Mouse (Mus musculus): Measurements from ENCODE around the gene Olfr1513. TPM values are rescaled to one million over a fixed set of nuclear protein-coding genes. Genes with fewer than 3 reads are reported as not detected.
"Not testable (repeated sequence)": the region's sequence is repeated elsewhere in the genome, so short reads cannot be mapped to it uniquely, and the experiment has no call there.

Gene Olfr1513
- polyA plus RNA-seq, 1 experiment from 2014 or later = not detected

GRCm38 (mm10) chr14:52314808-52315150 lies 41.4 kb downstream of the Olfr1513 start:
- DNase-seq (ENCODE audit: low spot score, missing footprints) (no peak), ATAC-seq (ENCODE audit: low FRiP score) (no peak)
- Histone ChIP-seq H3K27ac (ENCODE audit: low read depth, low read length) (no peak overlapping the region), H3K36me3 (ENCODE audit: control insufficient read depth, insufficient read depth, low read length) (peaks cover 47% of the 10 kb centered on the region), H3K4me2 (peak overlapping the region; percentile 87), H3K9ac (ENCODE audit: low read length) (peak overlapping the region; percentile 78), H3K9me3 (ENCODE audit: control insufficient read depth, low read length) (peaks cover 3% of the 10 kb centered on the region; the same call in 1 of the 2 replicates), H3K4me1 (ENCODE audit: control insufficient read depth, insufficient read depth, low read length) (peaks cover 29% of the 10 kb centered on the region), H3K4me3 (ENCODE audit: low read depth, low read length) (peak overlapping the region; percentile 53), H3K27me3 (ENCODE audit: control insufficient read depth, insufficient read depth, low read length) (no peaks in the 10 kb centered on the region)
- WGBS = 45% methylated on average over 8 of the region's 8 CpGs

GRCm38 (mm10) chr14:52313931-52314807 lies 42.0 kb downstream of the Olfr1513 start:
- 84% methylated on average over 26 of the region's 26 CpGs for WGBS
- Histone ChIP-seq H3K9ac (ENCODE audit: low read length) (no peak overlapping the region; the same call in 1 of the 2 replicates), H3K27ac (ENCODE audit: low read depth, low read length) (no peak overlapping the region), H3K27me3 (ENCODE audit: control insufficient read depth, insufficient read depth, low read length) (no peaks in the 10 kb centered on the region), H3K4me3 (ENCODE audit: low read depth, low read length) (peak overlapping the region; percentile 53; the same call in 1 of the 2 replicates), H3K9me3 (ENCODE audit: control insufficient read depth, low read length) (peaks cover 3% of the 10 kb centered on the region; the same call in 1 of the 2 replicates), H3K4me2 (peak overlapping the region; percentile 87), H3K36me3 (ENCODE audit: control insufficient read depth, insufficient read depth, low read length) (peaks cover 46% of the 10 kb centered on the region), H3K4me1 (ENCODE audit: control insufficient read depth, insufficient read depth, low read length) (peaks cover 29% of the 10 kb centered on the region)
- no peak for DNase-seq (ENCODE audit: low spot score, missing footprints)
- no peak for ATAC-seq (ENCODE audit: low FRiP score)

- no peaks in the 10 kb centered on the region for H3K27me3 ChIP-seq (ENCODE audit: control insufficient read depth, insufficient read depth, low read length)
- H3K4me3 ChIP-seq (ENCODE audit: low read depth, low read length) = no peak overlapping the region
- H3K36me3 ChIP-seq (ENCODE audit: control insufficient read depth, insufficient read depth, low read length) = peaks cover 46% of the 10 kb centered on the region
- no peak overlapping the region for H3K9ac ChIP-seq (ENCODE audit: low read length)
- no peak for ATAC-seq (ENCODE audit: low FRiP score)
- H3K27ac ChIP-seq (ENCODE audit: low read depth, low read length) = no peak overlapping the region
- peaks cover 3% of the 10 kb centered on the region; the same call in 1 of the 2 replicates for H3K9me3 ChIP-seq (ENCODE audit: control insufficient read depth, low read length)
- DNase-seq (ENCODE audit: low spot score, missing footprints) = no peak
- H3K4me1 ChIP-seq (ENCODE audit: control insufficient read depth, insufficient read depth, low read length) = peaks cover 22% of the 10 kb centered on the region
- no peak overlapping the region for H3K4me2 ChIP-seq
- 93% methylated on average over 2 of the region's 2 CpGs for WGBS
Observed at GRCm38 (mm10) chr14:52310906-52311305, 45.3 kb downstream of the Olfr1513 start.

GRCm38 (mm10) chr14:52310343-52310742 lies 45.9 kb downstream of the Olfr1513 start:
- H3K9ac ChIP-seq (ENCODE audit: low read length); H3K27me3 ChIP-seq (ENCODE audit: control insufficient read depth, insufficient read depth, low read length); H3K27ac ChIP-seq (ENCODE audit: low read depth, low read length); DNase-seq (ENCODE audit: low spot score, missing footprints); H3K4me3 ChIP-seq (ENCODE audit: low read depth, low read length); H3K9me3 ChIP-seq (ENCODE audit: control insufficient read depth, low read length); ATAC-seq (ENCODE audit: low FRiP score); H3K4me2 ChIP-seq: not testable (repeated sequence)
- 89% methylated on average over 5 of the region's 6 CpGs for WGBS
- Histone ChIP-seq H3K36me3 (ENCODE audit: control insufficient read depth, insufficient read depth, low read length) (peaks cover 46% of the 10 kb centered on the region), H3K4me1 (ENCODE audit: control insufficient read depth, insufficient read depth, low read length) (peaks cover 20% of the 10 kb centered on the region)

- no peaks in the 10 kb centered on the region for H3K27me3 ChIP-seq (ENCODE audit: control insufficient read depth, insufficient read depth, low read length)
- peaks cover 4% of the 10 kb centered on the region; the same call in 1 of the 2 replicates for H3K4me1 ChIP-seq (ENCODE audit: control insufficient read depth, insufficient read depth, low read length)
- no peak overlapping the region for H3K27ac ChIP-seq (ENCODE audit: low read depth, low read length)
- H3K4me3 ChIP-seq (ENCODE audit: low read depth, low read length) = no peak overlapping the region
- DNase-seq (ENCODE audit: low spot score, missing footprints) (no peak), ATAC-seq (ENCODE audit: low FRiP score) (no peak)
- H3K36me3 ChIP-seq (ENCODE audit: control insufficient read depth, insufficient read depth, low read length) = peaks cover 10% of the 10 kb centered on the region
- H3K9ac ChIP-seq (ENCODE audit: low read length) = no peak overlapping the region
- H3K4me2 ChIP-seq = no peak overlapping the region
- WGBS = 95% methylated on average over 2 of the region's 2 CpGs
- peaks cover 3% of the 10 kb centered on the region; the same call in 1 of the 2 replicates for H3K9me3 ChIP-seq (ENCODE audit: control insufficient read depth, low read length)
Observed at GRCm38 (mm10) chr14:52306100-52306499, 50.1 kb downstream of the Olfr1513 start.

GRCm38 (mm10) chr14:52304644-52305271 lies 51.5 kb downstream of the Olfr1513 start, which contains the start of gene Mettl3:
Gene Mettl3 (minus strand): TSS chr14:52305128.
- under 1% methylated on average over 46 of the region's 46 CpGs for WGBS
- DNase-seq (ENCODE audit: low spot score, missing footprints) (peak; percentile 98), ATAC-seq (ENCODE audit: low FRiP score) (peak; percentile 95)
- H3K4me1 ChIP-seq (ENCODE audit: control insufficient read depth, insufficient read depth, low read length) = peaks cover 4% of the 10 kb centered on the region; the same call in 1 of the 2 replicates
- H3K27me3 ChIP-seq (ENCODE audit: control insufficient read depth, insufficient read depth, low read length) = no peaks in the 10 kb centered on the region
- H3K4me2 ChIP-seq = peak within 1 kb of the TSS; percentile 58
- H3K9me3 ChIP-seq (ENCODE audit: control insufficient read depth, low read length) = no peaks in the 10 kb centered on the region
- H3K9ac ChIP-seq (ENCODE audit: low read length) = peak within 1 kb of the TSS; percentile 82
- peak within 1 kb of the TSS; percentile 72 for H3K4me3 ChIP-seq (ENCODE audit: low read depth, low read length)
- H3K36me3 ChIP-seq (ENCODE audit: control insufficient read depth, insufficient read depth, low read length) = peaks cover 2% of the 10 kb centered on the region
- peak within 1 kb of the TSS; percentile 84 for H3K27ac ChIP-seq (ENCODE audit: low read depth, low read length)

- H3K9me3 ChIP-seq (ENCODE audit: control insufficient read depth, low read length); H3K4me2 ChIP-seq; DNase-seq (ENCODE audit: low spot score, missing footprints); H3K36me3 ChIP-seq (ENCODE audit: control insufficient read depth, insufficient read depth, low read length); H3K27me3 ChIP-seq (ENCODE audit: control insufficient read depth, insufficient read depth, low read length); H3K4me3 ChIP-seq (ENCODE audit: low read depth, low read length); H3K4me1 ChIP-seq (ENCODE audit: control insufficient read depth, insufficient read depth, low read length); ATAC-seq (ENCODE audit: low FRiP score); H3K9ac ChIP-seq (ENCODE audit: low read length); H3K27ac ChIP-seq (ENCODE audit: low read depth, low read length): not testable (repeated sequence)
- WGBS = 94% methylated on average over 3 of the region's 3 CpGs
Observed at GRCm38 (mm10) chr14:52303517-52303916, 52.7 kb downstream of the Olfr1513 start.

Measured in midbrain, embryonic 11.5 days (tissue).